Mouse (Mus musculus) liver, postnatal 0 days (tissue): ENCODE results near the gene Nectin1.

ENCODE experiments used
- CTCF ChIP-seq: sonication (generic); IDR thresholded peaks from 2 replicates; pipeline ENCODE4 v1.5.1; 2016; ENCODE audit warnings: antibody characterized with exemption, low read depth
- EP300 ChIP-seq: IDR thresholded peaks from 2 replicates; pipeline ENCODE4 v1.6.1; 2016; ENCODE audit warnings: antibody characterized with exemption, low read depth, mild to moderate bottlenecking

GRCm38 (mm10) chr9:43774427-43774826 lies 30.6 kb downstream of the Nectin1 start:
- TF ChIP-seq EP300: no peak
- no peak for TF ChIP-seq CTCF
